Mouse (Mus musculus): Measurements from ENCODE around the gene Scgb1a1. TPM values are rescaled to one million over a fixed set of nuclear protein-coding genes. Genes with fewer than 3 reads are reported as not detected.
"Not testable (repeated sequence)": the region's sequence is repeated elsewhere in the genome, so short reads cannot be mapped to it uniquely, and the experiment has no call there.

Gene Scgb1a1
- total RNA-seq (2021): 1 to 10 TPM in 1 of 2 experiments, not detected in 1; 3.6 TPM

GRCm38 (mm10) chr19:9087821-9088220 lies at the start of gene Scgb1a1:
TSS of gene Scgb1a1 (minus strand) at chr19:9087958.
- DNase-seq (ENCODE audit: low spot score): no peak
- intact Hi-C loops (cut with DNase I): no loop called here

GRCm38 (mm10) chr19:9137159-9137558 lies 49.4 kb upstream of the Scgb1a1 start:
- intact Hi-C loops (cut with DNase I): no loop called here
- DNase-seq (ENCODE audit: low spot score): no peak

DNA sequence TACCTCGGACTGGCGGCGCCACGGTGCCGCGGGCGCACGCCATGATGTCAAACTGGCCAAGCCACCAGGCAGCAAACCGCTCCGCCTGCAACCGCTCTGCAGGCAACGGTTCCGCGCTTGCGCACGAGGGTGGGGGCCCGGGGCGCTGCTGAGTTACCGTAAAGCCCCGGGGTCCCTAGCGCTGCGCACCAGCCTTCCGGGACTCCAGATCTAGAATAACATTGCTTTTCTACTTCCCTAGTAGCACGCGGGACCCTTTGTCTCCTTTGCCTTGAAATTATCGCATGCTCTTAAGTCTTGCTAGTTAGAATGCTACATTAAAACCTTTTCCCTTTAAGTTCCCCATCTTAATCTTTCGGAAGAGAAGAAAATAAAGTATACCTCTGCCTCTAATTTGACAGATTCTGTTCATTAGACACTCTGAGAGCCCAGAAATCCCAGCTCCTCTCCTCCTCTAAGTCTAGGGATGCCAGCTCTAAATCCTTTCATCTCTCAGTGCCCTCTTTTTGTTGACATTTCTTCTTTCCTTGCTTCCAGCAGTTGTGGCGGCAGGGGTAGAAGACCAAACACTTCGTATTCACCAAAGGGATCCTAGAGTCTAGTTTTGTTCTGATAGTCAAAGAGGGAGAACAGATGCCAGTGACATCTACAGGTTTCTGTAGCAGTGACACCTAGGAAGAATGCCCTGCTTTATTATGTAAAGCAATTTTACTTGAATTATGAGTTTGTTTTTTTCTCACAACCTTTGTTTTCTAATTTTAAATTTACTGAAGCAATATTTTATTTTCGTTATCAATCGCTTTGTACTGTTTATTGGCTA lies 48.0 kb upstream of the Scgb1a1 start, which contains the start of gene Asrgl1:
Gene Asrgl1 (minus strand): TSS at position 125 of the 820 bp plus-strand sequence.
- DNase-seq (ENCODE audit: low spot score): peak; percentile 79
- intact Hi-C loops (cut with DNase I): no loop called here

DNA sequence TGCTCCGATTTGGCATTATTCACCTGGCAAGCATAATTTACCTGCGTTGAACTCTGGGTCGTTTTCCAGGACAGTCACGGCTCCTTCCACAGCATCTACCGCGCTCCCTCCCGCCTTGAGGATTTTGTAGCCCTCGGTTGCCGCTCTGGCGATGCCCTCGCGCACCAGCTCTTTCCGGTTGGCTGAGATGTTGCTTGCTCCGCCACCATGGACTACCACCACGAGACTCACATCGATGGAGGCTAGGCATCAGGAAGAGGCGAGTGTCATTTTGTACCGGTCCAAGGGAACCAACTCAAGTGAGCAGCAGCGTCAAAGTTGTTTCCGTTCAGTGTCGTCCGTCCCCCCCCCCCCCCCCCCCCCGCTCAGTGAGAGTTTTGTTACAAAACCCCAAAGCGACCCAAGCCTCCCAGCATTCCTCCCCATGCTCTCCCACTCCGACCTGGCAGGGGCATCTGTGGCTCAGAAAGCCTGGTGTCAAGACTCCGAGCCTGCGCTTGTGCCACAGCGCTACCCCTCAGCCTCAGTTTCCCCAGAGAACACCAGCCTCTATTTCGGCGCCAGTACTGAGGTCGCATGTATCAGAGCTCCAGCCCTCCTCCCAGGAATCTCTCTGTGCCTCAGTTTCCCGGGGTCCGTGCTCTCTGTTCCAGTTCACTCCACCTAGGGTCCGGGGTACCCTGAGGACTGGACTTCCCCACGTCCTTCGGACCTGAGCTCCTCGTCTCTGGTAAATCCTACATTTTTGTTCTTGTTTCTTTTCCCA lies 47.2 kb upstream of the Scgb1a1 start:
- intact Hi-C loops (cut with DNase I): no loop called here
- no peak for DNase-seq (ENCODE audit: low spot score)

- intact Hi-C loops (cut with DNase I): no loop called here
- no peak for DNase-seq (ENCODE audit: low spot score)
Observed at GRCm38 (mm10) chr19:9129996-9130395, 42.2 kb upstream of the Scgb1a1 start.

GRCm38 (mm10) chr19:9128499-9129194 lies 40.9 kb upstream of the Scgb1a1 start:
- DNase-seq (ENCODE audit: low spot score): no peak
- intact Hi-C loops (cut with DNase I): no loop called here

DNA sequence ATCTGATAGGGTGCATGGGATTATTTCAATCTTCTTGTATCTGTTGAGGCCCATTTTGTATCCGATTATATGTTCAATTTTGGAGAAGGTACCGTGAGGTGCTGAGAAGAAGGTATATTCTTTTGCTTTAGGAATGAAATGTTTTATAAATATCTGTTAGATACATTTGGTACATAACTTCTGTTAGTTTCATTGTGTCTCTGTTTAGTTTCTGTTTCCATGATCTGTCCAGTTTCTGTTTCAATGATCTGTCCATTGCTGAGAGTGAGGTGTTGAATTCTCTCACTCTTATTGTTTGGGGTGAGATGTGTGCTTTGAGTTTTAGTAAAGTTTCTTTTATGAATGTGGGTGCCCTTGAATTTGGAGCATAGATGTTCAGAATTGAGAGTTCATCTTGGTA lies 36.2 kb upstream of the Scgb1a1 start:
- DNase-seq (ENCODE audit: low spot score); intact Hi-C loops (cut with DNase I): not testable (repeated sequence)

- intact Hi-C loops (cut with DNase I): no loop called here
- DNase-seq (ENCODE audit: low spot score): no peak
Observed at GRCm38 (mm10) chr19:9122390-9122789, 34.6 kb upstream of the Scgb1a1 start.

DNA sequence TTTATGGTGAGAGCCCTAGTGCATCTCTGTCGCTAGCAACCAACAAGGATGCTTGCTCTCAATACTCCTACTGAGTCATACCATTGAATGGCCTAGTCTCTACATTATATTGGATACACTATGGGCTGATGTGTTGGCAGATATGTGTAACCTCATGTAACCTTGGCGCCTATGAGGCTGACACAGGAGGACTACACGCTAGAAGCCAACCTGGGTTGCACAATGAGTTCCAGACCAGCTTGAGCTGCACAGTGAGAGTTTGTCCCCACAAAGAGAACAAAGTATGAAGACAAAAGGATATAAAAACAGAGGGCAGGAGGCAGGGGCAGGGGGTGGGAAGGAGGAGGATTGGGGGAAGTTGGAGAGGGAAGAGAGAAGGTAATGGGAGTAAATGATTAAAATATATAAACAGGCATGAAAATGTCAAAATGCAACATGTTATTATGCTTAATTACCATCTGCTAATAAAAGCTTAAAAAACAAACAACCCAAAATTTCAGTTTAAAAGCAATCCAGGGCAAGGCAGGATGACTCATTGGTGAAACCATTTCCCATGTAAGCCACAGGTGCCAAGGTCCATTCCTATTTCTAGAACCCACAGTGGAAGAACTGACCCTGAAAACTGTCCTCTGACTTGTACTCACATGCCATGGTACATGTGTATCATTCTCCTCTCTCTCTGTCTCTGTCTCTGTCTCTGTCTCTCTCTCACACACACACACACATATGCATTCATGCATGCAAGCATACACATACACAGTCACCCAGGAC lies 32.1 kb upstream of the Scgb1a1 start:
- no peak for DNase-seq (ENCODE audit: low spot score)
- intact Hi-C loops (cut with DNase I): loop anchor here (10.0 kb wide), 1 partner anchor 405 kb away; no protein-coding TSS in a partner anchor

DNA sequence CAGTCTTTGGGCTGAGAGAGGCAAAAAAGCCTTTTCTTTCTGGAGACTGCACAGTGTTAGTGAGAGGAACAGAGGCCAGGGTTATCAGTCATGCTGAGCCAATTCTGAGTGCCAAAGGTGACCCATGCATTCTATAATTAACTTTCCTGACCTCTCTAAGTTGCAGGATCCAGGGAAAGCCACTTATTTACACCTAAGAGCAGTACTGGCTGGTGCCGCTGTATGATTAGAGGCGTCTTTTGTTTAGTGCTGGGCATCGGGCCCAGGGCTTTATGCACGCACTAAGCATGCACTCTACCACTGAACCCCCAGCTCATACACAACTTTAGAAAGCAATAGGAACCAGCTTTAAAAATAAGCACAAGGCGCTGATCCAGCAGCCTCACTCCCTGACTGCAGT lies 29.5 kb upstream of the Scgb1a1 start:
- no peak for DNase-seq (ENCODE audit: low spot score)
- intact Hi-C loops (cut with DNase I): loop anchor here (10.0 kb wide), 1 partner anchor 402 kb away; no protein-coding TSS in a partner anchor

GRCm38 (mm10) chr19:9116268-9116667 lies 28.5 kb upstream of the Scgb1a1 start:
- DNase-seq (ENCODE audit: low spot score): no peak
- intact Hi-C loops (cut with DNase I): loop anchor here (10.0 kb wide), 1 partner anchor 401 kb away; no protein-coding TSS in a partner anchor

GRCm38 (mm10) chr19:9112043-9112442 lies 24.3 kb upstream of the Scgb1a1 start:
- no peak for DNase-seq (ENCODE audit: low spot score)
- intact Hi-C loops (cut with DNase I): loop anchor here (5.0 to 10.0 kb wide), 2 partner anchors 270 to 397 kb away; no protein-coding TSS in a partner anchor

- no peak for DNase-seq (ENCODE audit: low spot score)
- intact Hi-C loops (cut with DNase I): loop anchor here (1.0 to 10.0 kb wide), 3 partner anchors 251 to 396 kb away; no protein-coding TSS in a partner anchor
Observed at GRCm38 (mm10) chr19:9110182-9110869, 22.6 kb upstream of the Scgb1a1 start.

DNA sequence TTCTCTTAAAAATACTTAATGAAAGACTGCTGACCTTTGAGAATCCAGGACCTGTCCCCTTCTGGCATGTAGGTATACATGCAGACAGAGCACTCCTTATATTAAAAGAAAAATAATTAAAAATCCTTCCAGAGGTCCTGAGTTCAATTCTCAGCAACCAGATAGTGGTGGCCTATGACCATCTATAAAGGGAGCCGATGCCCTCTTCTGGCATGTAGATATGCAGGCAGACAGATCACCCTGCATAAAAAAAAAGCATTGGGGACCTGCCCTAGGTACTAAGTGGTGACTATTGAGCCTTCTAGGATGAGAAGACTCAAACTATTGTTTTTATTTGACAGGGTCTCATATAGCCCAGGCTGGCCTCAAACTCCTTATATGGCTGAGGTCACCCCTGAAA lies 20.8 kb upstream of the Scgb1a1 start:
- intact Hi-C loops (cut with DNase I): loop anchor here (2.0 kb wide), 1 partner anchor 132 kb away; no protein-coding TSS in a partner anchor
- DNase-seq (ENCODE audit: low spot score): no peak

DNA sequence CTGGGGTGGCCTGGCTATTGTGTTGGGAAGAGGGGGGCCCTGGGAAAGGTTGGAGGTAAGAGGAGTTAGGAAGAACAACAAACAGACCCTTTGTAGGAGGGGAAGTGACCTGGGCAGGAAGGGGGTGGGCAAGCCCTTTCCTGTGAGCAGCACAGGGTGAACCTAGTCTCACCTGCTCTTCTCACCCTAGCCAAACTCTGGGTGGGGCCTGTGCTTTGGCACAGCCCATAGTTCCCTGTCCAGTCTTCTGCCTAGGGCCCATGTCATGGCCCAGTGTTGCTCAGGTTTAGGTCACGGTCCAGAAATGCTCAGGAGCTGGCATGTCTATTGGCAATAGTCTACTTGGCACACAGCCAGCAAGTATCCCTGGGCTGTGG lies 19.6 kb upstream of the Scgb1a1 start:
- intact Hi-C loops (cut with DNase I): no loop called here
- DNase-seq (ENCODE audit: low spot score): no peak

DNA sequence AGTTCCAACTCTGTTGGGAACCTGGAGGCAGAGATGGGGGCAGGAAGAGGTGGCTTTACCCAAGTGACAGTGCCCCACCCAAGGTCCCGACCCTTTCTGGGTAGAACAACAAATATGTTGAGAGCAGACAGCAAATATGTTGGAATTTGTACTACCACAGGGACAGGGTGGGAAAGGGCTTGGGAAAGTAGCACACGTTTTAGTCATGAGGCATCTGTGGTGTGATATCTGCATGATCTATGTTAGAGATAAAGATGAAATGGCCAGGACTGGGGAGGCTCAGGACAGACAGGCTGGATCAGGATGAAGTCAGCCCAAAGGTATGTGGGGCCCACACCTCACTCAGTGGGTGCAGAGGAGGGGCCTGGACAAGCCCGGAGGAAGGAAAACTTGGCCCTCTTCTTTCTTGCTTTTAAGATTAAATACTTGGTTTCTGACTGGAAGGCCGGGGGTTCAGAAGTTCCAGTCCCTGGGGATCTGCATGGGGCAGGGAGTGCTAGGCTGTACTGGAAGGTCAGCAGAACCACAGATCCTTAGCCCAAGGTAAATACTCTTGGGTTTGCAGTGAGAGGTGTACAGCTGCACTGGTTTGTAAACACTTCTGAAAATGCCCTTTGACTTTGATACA lies 19.1 kb upstream of the Scgb1a1 start:
- intact Hi-C loops (cut with DNase I): no loop called here
- no peak for DNase-seq (ENCODE audit: low spot score)

- DNase-seq (ENCODE audit: low spot score): peak; percentile 22
- intact Hi-C loops (cut with DNase I): no loop called here
Observed at GRCm38 (mm10) chr19:9106096-9106495, 18.3 kb upstream of the Scgb1a1 start.

GRCm38 (mm10) chr19:9105101-9105685 lies 17.4 kb upstream of the Scgb1a1 start:
- DNase-seq (ENCODE audit: low spot score): peak; percentile 55
- intact Hi-C loops (cut with DNase I): no loop called here
